Mouse (Mus musculus): ENCODE data around the gene Tesk1. TPM values are rescaled to one million over a fixed set of nuclear protein-coding genes. Genes with fewer than 3 reads are reported as not detected.

Tesk1 gene
- polyA plus RNA-seq, 1 experiment from 2014 or later = 9.2 TPM

- Histone ChIP-seq H3K4me1 (ENCODE audit: control insufficient read depth, insufficient read depth, low read depth, low read length) (peaks cover 13% of the 10 kb centered on the region), H3K9ac (ENCODE audit: low read depth, low read length) (peak overlapping the region; percentile 99), H3K36me3 (ENCODE audit: control insufficient read depth, insufficient read depth, low read length) (peaks cover 7% of the 10 kb centered on the region), H3K9me3 (ENCODE audit: control insufficient read depth, low read length) (no peaks in the 10 kb centered on the region), H3K4me2 (ENCODE audit: low read length) (peak overlapping the region; percentile 73), H3K4me3 (ENCODE audit: low read length) (peak overlapping the region; percentile 96), H3K27me3 (replicated peaks; ENCODE audit: control insufficient read depth, insufficient read depth, low read length) (no peaks in the 10 kb centered on the region), H3K27ac (ENCODE audit: low read depth, low read length) (peak overlapping the region; percentile 97)
- under 1% methylated on average over 33 of the region's 33 CpGs for WGBS
- peak; percentile 97 for ATAC-seq
Measured at GRCm38 (mm10) chr4:43442044-43442443, 305 bp downstream of the Tesk1 start.

DNA sequence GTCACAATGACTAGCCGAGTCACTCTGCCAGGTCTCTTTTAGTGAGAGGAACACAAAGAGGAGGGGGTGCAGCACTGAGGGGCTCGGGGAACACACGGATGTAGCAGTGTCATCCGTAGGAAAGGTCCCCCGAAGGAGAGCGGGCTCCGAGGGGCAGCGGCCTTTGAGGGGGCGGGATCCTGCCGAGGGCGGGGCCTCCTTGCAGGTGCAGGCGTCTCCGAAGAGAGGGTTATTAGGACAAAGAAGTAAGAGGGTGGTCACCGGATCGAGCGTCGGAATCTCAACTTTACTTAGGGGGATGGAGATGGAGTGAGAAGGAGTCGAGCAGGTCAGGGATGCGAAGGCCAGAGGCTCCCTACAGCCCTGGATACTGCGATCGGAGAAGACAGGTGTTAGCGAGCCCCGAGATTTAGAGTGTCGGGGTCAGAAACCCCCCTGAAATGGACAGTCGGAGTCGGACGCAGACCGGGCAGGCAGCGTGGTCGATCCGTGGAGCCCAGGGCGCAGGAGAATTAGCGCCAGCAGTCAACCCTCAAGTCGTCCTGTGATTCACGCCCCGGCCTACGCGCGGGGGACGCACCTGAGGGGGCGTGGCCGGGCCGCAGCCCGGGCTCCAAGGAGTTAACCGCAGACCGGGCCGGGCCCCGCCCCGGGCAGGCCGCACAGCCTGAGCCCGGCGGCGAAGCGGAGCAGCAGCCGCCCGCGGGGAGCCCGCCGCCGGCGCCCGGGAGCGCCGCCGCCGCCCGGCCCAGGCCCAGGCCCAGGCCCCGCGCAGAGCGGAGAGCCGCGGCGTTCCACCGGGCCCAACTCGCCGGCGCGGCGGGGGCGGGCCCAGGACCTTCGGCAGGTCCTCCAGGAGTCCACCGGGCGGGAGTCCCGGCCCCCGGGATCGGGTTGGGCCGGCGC, 970 bp downstream of the Tesk1 start:
- Histone ChIP-seq H3K4me2 (ENCODE audit: low read length) (peak overlapping the region; percentile 73), H3K4me3 (ENCODE audit: low read length) (peak overlapping the region; percentile 96), H3K27me3 (replicated peaks; ENCODE audit: control insufficient read depth, insufficient read depth, low read length) (no peaks in the 10 kb centered on the region), H3K9ac (ENCODE audit: low read depth, low read length) (peak overlapping the region; percentile 99), H3K27ac (ENCODE audit: low read depth, low read length) (peak overlapping the region; percentile 97), H3K4me1 (ENCODE audit: control insufficient read depth, insufficient read depth, low read depth, low read length) (peaks cover 13% of the 10 kb centered on the region), H3K36me3 (ENCODE audit: control insufficient read depth, insufficient read depth, low read length) (peaks cover 13% of the 10 kb centered on the region), H3K9me3 (ENCODE audit: control insufficient read depth, low read length) (no peaks in the 10 kb centered on the region)
- ATAC-seq = peak; percentile 76
- WGBS = under 1% methylated on average over 52 of the region's 88 CpGs

- no peak for ATAC-seq
- peak overlapping the region; percentile 96 for H3K4me3 ChIP-seq (ENCODE audit: low read length)
- under 1% methylated on average over 28 of the region's 28 CpGs for WGBS
- H3K9me3 ChIP-seq (ENCODE audit: control insufficient read depth, low read length) = no peaks in the 10 kb centered on the region
- H3K4me2 ChIP-seq (ENCODE audit: low read length) = peak overlapping the region; percentile 73
- peak overlapping the region; percentile 99 for H3K9ac ChIP-seq (ENCODE audit: low read depth, low read length)
- peaks cover 13% of the 10 kb centered on the region for H3K4me1 ChIP-seq (ENCODE audit: control insufficient read depth, insufficient read depth, low read depth, low read length)
- H3K36me3 ChIP-seq (ENCODE audit: control insufficient read depth, insufficient read depth, low read length) = peaks cover 15% of the 10 kb centered on the region
- no peaks in the 10 kb centered on the region for H3K27me3 ChIP-seq (replicated peaks; ENCODE audit: control insufficient read depth, insufficient read depth, low read length)
- H3K27ac ChIP-seq (ENCODE audit: low read depth, low read length) = peak overlapping the region; percentile 97
Measured at GRCm38 (mm10) chr4:43443511-43443910, 1.8 kb downstream of the Tesk1 start.

GRCm38 (mm10) chr4:43447251-43447650, 5.5 kb downstream of the Tesk1 start:
- ATAC-seq = no peak
- Histone ChIP-seq H3K4me2 (ENCODE audit: low read length) (no peak overlapping the region), H3K9ac (ENCODE audit: low read depth, low read length) (no peak overlapping the region), H3K27me3 (replicated peaks; ENCODE audit: control insufficient read depth, insufficient read depth, low read length) (no peaks in the 10 kb centered on the region), H3K4me1 (ENCODE audit: control insufficient read depth, insufficient read depth, low read depth, low read length) (peaks cover 13% of the 10 kb centered on the region), H3K9me3 (ENCODE audit: control insufficient read depth, low read length) (no peaks in the 10 kb centered on the region), H3K4me3 (ENCODE audit: low read length) (no peak overlapping the region), H3K36me3 (ENCODE audit: control insufficient read depth, insufficient read depth, low read length) (peaks cover 15% of the 10 kb centered on the region), H3K27ac (ENCODE audit: low read depth, low read length) (no peak overlapping the region)
- 78% methylated on average over 13 of the region's 13 CpGs for WGBS

DNA sequence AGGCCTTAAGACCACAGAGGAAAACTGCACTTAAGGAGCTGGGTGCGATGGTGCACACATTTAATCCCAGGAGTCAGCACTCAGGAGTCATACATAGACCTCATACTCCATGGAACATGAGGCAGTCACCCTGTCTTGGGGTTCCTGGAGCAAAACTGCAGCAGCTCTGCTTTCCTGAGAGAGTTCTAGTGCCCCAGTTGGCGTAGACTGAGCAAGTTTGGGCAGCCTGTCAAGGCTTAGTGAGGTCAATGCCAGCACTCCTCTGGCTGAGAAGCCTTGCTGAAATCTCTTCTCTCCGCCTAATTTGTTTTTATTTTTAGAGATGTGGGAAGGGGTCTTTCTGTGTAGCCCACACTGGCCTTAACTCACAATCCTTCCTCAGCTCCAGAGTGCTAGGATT, 6.8 kb downstream of the Tesk1 start:
- Histone ChIP-seq H3K27me3 (replicated peaks; ENCODE audit: control insufficient read depth, insufficient read depth, low read length) (peaks cover 3% of the 10 kb centered on the region; the same call in 1 of the 2 replicates), H3K36me3 (ENCODE audit: control insufficient read depth, insufficient read depth, low read length) (peaks cover 15% of the 10 kb centered on the region), H3K4me1 (ENCODE audit: control insufficient read depth, insufficient read depth, low read depth, low read length) (peaks cover 17% of the 10 kb centered on the region), H3K27ac (ENCODE audit: low read depth, low read length) (no peak overlapping the region), H3K9me3 (ENCODE audit: control insufficient read depth, low read length) (no peaks in the 10 kb centered on the region), H3K9ac (ENCODE audit: low read depth, low read length) (no peak overlapping the region), H3K4me2 (ENCODE audit: low read length) (no peak overlapping the region), H3K4me3 (ENCODE audit: low read length) (no peak overlapping the region)
- 73% methylated on average over 3 of the region's 3 CpGs for WGBS
- no peak for ATAC-seq

GRCm38 (mm10) chr4:43452315-43452714, 10.6 kb downstream of the Tesk1 start:
- H3K4me1 ChIP-seq (ENCODE audit: control insufficient read depth, insufficient read depth, low read depth, low read length) = peaks cover 11% of the 10 kb centered on the region
- H3K27ac ChIP-seq (ENCODE audit: low read depth, low read length) = no peak overlapping the region
- 63% methylated on average over 11 of the region's 11 CpGs for WGBS
- ATAC-seq = no peak
- peaks cover 6% of the 10 kb centered on the region for H3K36me3 ChIP-seq (ENCODE audit: control insufficient read depth, insufficient read depth, low read length)
- peaks cover 3% of the 10 kb centered on the region; the same call in 1 of the 2 replicates for H3K27me3 ChIP-seq (replicated peaks; ENCODE audit: control insufficient read depth, insufficient read depth, low read length)
- no peak overlapping the region for H3K9ac ChIP-seq (ENCODE audit: low read depth, low read length)
- H3K4me3 ChIP-seq (ENCODE audit: low read length) = no peak overlapping the region
- no peak overlapping the region for H3K4me2 ChIP-seq (ENCODE audit: low read length)
- H3K9me3 ChIP-seq (ENCODE audit: control insufficient read depth, low read length) = no peaks in the 10 kb centered on the region

DNA sequence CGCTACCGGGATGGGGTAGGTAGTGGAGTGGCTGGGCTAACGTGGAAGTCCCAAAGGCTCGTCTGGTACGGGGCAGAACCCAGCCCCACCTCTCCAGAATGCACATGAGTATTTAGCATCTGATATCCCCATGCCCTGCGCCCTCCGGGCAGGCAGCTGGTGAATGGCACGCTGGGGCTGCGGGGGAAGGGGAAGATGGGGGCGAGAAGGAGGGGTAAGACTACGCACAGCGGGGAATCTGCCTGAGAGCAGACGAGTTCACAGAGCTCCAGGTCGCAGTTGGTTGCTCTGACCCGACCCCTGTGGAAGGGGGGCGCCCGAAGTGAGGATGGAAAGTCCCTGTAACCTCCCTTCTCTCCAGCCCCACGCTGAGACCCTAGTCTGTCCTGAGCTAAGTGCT, 11.7 kb downstream of the Tesk1 start:
- Histone ChIP-seq H3K9me3 (ENCODE audit: control insufficient read depth, low read length) (no peaks in the 10 kb centered on the region), H3K4me2 (ENCODE audit: low read length) (peak overlapping the region; percentile 40), H3K4me3 (ENCODE audit: low read length) (peak overlapping the region; percentile 3), H3K4me1 (ENCODE audit: control insufficient read depth, insufficient read depth, low read depth, low read length) (peaks cover 11% of the 10 kb centered on the region), H3K9ac (ENCODE audit: low read depth, low read length) (peak overlapping the region; percentile 7; the same call in 1 of the 2 replicates), H3K27ac (ENCODE audit: low read depth, low read length) (no peak overlapping the region), H3K27me3 (replicated peaks; ENCODE audit: control insufficient read depth, insufficient read depth, low read length) (peaks cover 3% of the 10 kb centered on the region; the same call in 1 of the 2 replicates), H3K36me3 (ENCODE audit: control insufficient read depth, insufficient read depth, low read length) (no peaks in the 10 kb centered on the region)
- ATAC-seq = no peak
- WGBS = under 1% methylated on average over 18 of the region's 18 CpGs

DNA sequence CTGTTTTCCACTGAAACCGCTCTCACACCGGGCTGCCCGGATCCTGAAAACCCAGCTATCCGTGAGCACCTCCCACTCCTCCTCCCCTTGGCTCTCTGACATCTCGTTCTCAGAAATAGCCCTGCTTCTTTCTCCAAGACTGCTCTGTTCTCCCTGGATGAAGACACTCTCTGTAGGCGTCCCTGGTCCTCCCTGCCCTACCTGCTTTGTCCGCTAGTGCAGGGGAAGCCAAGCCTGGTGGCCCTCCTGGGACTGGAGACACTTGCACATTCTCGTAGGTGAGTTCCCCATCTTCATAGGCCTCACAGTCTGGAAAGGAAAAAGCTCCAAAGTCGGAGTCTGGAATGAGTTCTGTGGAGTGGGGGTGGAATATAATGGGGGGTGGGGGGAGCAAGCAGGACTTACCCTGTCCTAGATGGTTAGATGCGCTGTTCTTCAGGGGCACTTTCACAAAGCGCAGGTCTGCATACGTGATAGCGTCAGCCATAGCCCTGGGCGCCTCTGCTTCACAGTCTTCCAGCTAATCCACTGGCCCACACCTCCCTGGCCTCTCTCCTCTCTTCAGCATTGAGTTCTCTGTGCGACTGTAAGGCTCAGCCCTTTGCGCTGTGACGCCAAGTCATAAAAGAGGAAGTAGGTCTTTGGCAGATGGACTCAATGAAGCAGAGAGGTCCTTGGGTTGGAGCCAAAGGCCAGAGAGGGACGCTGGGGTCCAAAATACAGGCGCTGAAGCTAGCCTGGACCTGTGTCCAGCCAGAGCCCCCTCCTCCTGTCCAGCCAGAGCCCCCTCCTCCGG, 12.5 kb downstream of the Tesk1 start, which contains the start of gene Cd72:
TSS of gene Cd72 (minus strand) at position 588 of the 796 bp plus-strand sequence.
- peak within 1 kb of the TSS; percentile 3 for H3K4me3 ChIP-seq (ENCODE audit: low read length)
- H3K4me2 ChIP-seq (ENCODE audit: low read length) = peak within 1 kb of the TSS; percentile 40
- peak within 1 kb of the TSS; percentile 7; the same call in 1 of the 2 replicates for H3K9ac ChIP-seq (ENCODE audit: low read depth, low read length)
- 37% methylated on average over 20 of the region's 20 CpGs for WGBS
- H3K36me3 ChIP-seq (ENCODE audit: control insufficient read depth, insufficient read depth, low read length) = no peaks in the 10 kb centered on the region
- ATAC-seq = 0 out of 2 replicates have a peak, but pooled peaks have one; percentile 22
- peaks cover 11% of the 10 kb centered on the region for H3K4me1 ChIP-seq (ENCODE audit: control insufficient read depth, insufficient read depth, low read depth, low read length)
- no peaks in the 10 kb centered on the region for H3K9me3 ChIP-seq (ENCODE audit: control insufficient read depth, low read length)
- peaks cover 3% of the 10 kb centered on the region; the same call in 1 of the 2 replicates for H3K27me3 ChIP-seq (replicated peaks; ENCODE audit: control insufficient read depth, insufficient read depth, low read length)
- no peak within 1 kb of the TSS for H3K27ac ChIP-seq (ENCODE audit: low read depth, low read length)

All from hindbrain, embryonic 16.5 days (tissue).